Comparison of ENCODE assay signal across 23 mouse cellular contexts in the genomic region with DNA sequence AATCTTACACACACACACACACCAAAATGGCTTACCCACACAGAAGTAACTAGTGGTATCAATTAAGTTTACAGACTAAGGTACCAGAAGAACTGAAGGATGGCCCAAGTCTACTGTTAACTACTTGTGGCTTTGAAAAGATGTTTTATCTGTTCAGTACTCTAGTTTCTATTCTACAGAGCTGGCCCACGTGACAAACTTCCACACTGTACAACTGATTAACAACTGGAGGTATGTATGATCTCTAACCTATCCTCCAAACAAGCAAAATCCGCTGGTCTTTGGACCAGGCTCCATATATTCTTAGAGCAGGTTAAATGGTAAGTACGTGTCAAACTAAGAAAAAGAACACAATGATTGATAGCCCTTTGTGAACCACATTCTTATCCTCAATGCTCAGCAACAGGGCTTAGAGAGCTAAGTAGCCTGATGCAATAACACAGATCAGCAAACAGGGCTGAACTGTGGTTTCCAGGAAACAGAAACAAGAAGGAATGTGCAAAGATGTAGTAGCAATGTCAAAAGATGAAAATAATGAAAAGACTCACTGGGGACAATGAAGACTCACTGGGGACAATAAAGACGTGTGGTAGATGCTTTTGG. TPM values are rescaled to one million over a fixed set of nuclear protein-coding genes. Genes with fewer than 3 reads are reported as not detected.
DNase-seq lines count a peak whose midpoint lies in the region; ATAC-seq and TF ChIP-seq lines count a peak whose summit lies in the region.
"Had no signal": no experiment of that assay in that cellular context is flagged by ENCODE, and none has a peak within 500 bp of the region (broad histone marks: within the 10 kb centered on the region; RNA-seq: fewer than 3 reads in every experiment).

No protein-coding gene starts in this region.

- WGBS in hindbrain, embryonic 11.5 days = 26% methylated on average over 4 of the region's 4 CpGs
- 8% methylated on average over 4 of the region's 4 CpGs for WGBS in hindbrain, postnatal 0 days
- WGBS in neural tube, embryonic 11.5 days = 33% methylated on average over 4 of the region's 4 CpGs

- no peak for TF ChIP-seq CTCF in hindbrain, postnatal 0 days (IDR thresholded peaks at IDR 0.05; ENCODE audit: low read depth)

- H3K27ac ChIP-seq in hindbrain, embryonic 11.5 days (ENCODE audit: low read depth, low read length) = no peak overlapping the region
- H3K27ac ChIP-seq in hindbrain, postnatal 0 days = no peak overlapping the region
- no peak overlapping the region for H3K27ac ChIP-seq in neural tube, embryonic 11.5 days (ENCODE audit: low read depth, low read length)
- H3K27ac ChIP-seq: embryonic facial prominence, embryonic 15.5 days; gastrocnemius, adult 2 months; heart, embryonic 13.5 days; left cerebral cortex, adult 2 months; liver, embryonic 12.5 days; lung, embryonic 15.5 days; neural tube, embryonic 12.5 days had no signal

- no peaks in the 10 kb centered on the region for H3K36me3 ChIP-seq in hindbrain, embryonic 11.5 days (ENCODE audit: control insufficient read depth, insufficient read depth, low read length)
- no peaks in the 10 kb centered on the region for H3K36me3 ChIP-seq in hindbrain, postnatal 0 days (ENCODE audit: insufficient read depth, low read length)
- no peaks in the 10 kb centered on the region for H3K36me3 ChIP-seq in neural tube, embryonic 11.5 days (ENCODE audit: control insufficient read depth, insufficient read depth, low read length)
- H3K36me3 ChIP-seq: embryonic facial prominence, embryonic 15.5 days; heart, embryonic 13.5 days; liver, embryonic 12.5 days; lung, embryonic 15.5 days; neural tube, embryonic 12.5 days had no signal

- H3K4me3 ChIP-seq in hindbrain, embryonic 11.5 days (ENCODE audit: low read depth, low read length) = no peak overlapping the region
- H3K4me3 ChIP-seq in hindbrain, postnatal 0 days (ENCODE audit: low read length) = no peak overlapping the region
- no peak overlapping the region for H3K4me3 ChIP-seq in neural tube, embryonic 11.5 days (ENCODE audit: low read depth, low read length)
- H3K4me3 ChIP-seq: embryonic facial prominence, embryonic 15.5 days; gastrocnemius, adult 2 months; heart, embryonic 13.5 days; left cerebral cortex, adult 2 months; liver, embryonic 12.5 days; lung, embryonic 15.5 days; megakaryocyte, embryonic 14.5 days; neural tube, embryonic 12.5 days had no signal

- no peak overlapping the region for H3K9ac ChIP-seq in hindbrain, embryonic 11.5 days (ENCODE audit: low read depth, low read length)
- no peak overlapping the region for H3K9ac ChIP-seq in hindbrain, postnatal 0 days (replicated peaks; ENCODE audit: low read length)
- no peak overlapping the region for H3K9ac ChIP-seq in neural tube, embryonic 11.5 days (ENCODE audit: low read length)
- H3K9ac ChIP-seq: embryonic facial prominence, embryonic 15.5 days; heart, embryonic 13.5 days; liver, embryonic 12.5 days; lung, embryonic 15.5 days; neural tube, embryonic 12.5 days had no signal

- H3K27me3 ChIP-seq in hindbrain, embryonic 11.5 days (ENCODE audit: control insufficient read depth, insufficient read depth, low read length) = no peaks in the 10 kb centered on the region
- H3K27me3 ChIP-seq in hindbrain, postnatal 0 days (ENCODE audit: insufficient read depth, low read length) = no peaks in the 10 kb centered on the region
- H3K27me3 ChIP-seq in neural tube, embryonic 11.5 days (ENCODE audit: control insufficient read depth, insufficient read depth, low read length) = no peaks in the 10 kb centered on the region
- H3K27me3 ChIP-seq: embryonic facial prominence, embryonic 15.5 days; liver, embryonic 12.5 days; lung, embryonic 15.5 days; neural tube, embryonic 12.5 days had no signal

- peak; percentile 84 for ATAC-seq in hindbrain, embryonic 11.5 days (ENCODE audit: low FRiP score)
- ATAC-seq in hindbrain, postnatal 0 days = no peak
- peak; percentile 83 for ATAC-seq in neural tube, embryonic 11.5 days (ENCODE audit: insufficient read depth, low FRiP score, low TSS enrichment)
- ATAC-seq in activated CD4-positive, CD25-positive, alpha-beta regulatory T cell, adult 4 months = no peak
- ATAC-seq: forebrain, embryonic 14.5 days; liver, embryonic 12.5 days had no signal

- no peaks in the 10 kb centered on the region for H3K4me1 ChIP-seq in hindbrain, embryonic 11.5 days (replicated peaks; ENCODE audit: control insufficient read depth, insufficient read depth, low read length)
- H3K4me1 ChIP-seq in hindbrain, postnatal 0 days (ENCODE audit: insufficient read depth, low read length) = no peaks in the 10 kb centered on the region
- H3K4me1 ChIP-seq in neural tube, embryonic 11.5 days (ENCODE audit: control insufficient read depth, insufficient read depth, low read length) = no peaks in the 10 kb centered on the region
- H3K4me1 ChIP-seq: embryonic facial prominence, embryonic 15.5 days; heart, embryonic 13.5 days; liver, embryonic 12.5 days; lung, embryonic 15.5 days; neural tube, embryonic 12.5 days had no signal

- peak; percentile 58 for DNase-seq in hindbrain, embryonic 11.5 days (ENCODE audit: low spot score)
- no peak for DNase-seq in hindbrain, postnatal 0 days (ENCODE audit: low spot score)
- DNase-seq in neural tube, embryonic 11.5 days (ENCODE audit: low spot score) = no peak
- DNase-seq in neural tube, embryonic 10.5 days (ENCODE audit: extremely low spot score, low spot score) = no peak
- DNase-seq in embryo, embryonic 10.5 days (ENCODE audit: low spot score) = peak; percentile 77
- no peak for DNase-seq in spleen, postnatal 10 days (ENCODE audit: low spot score in 2 of 2)
- no peak for DNase-seq in frontal cortex, postnatal 14 days (ENCODE audit: low spot score in 2 of 2)
- DNase-seq: adrenal gland, postnatal 25 days; cerebellum, adult 8-10 months; gastrocnemius, adult 2 months; kidney, adult 11 months; kidney, postnatal 14 days; spleen, adult 18-20 months had no signal

- H3K9me3 ChIP-seq in hindbrain, embryonic 11.5 days (ENCODE audit: control insufficient read depth, low read length) = no peaks in the 10 kb centered on the region
- H3K9me3 ChIP-seq in hindbrain, postnatal 0 days (ENCODE audit: low read length) = no peaks in the 10 kb centered on the region
- H3K9me3 ChIP-seq in neural tube, embryonic 11.5 days (ENCODE audit: control insufficient read depth, low read length) = no peaks in the 10 kb centered on the region
- H3K9me3 ChIP-seq: embryonic facial prominence, embryonic 15.5 days; heart, embryonic 13.5 days; liver, embryonic 12.5 days; lung, embryonic 15.5 days; neural tube, embryonic 12.5 days had no signal

- H3K4me2 ChIP-seq in hindbrain, embryonic 11.5 days (replicated peaks; ENCODE audit: low read depth, low read length) = no peak overlapping the region
- no peak overlapping the region for H3K4me2 ChIP-seq in hindbrain, postnatal 0 days (ENCODE audit: low read depth, low read length)
- H3K4me2 ChIP-seq in neural tube, embryonic 11.5 days (ENCODE audit: low read depth) = no peak overlapping the region
- H3K4me2 ChIP-seq: embryonic facial prominence, embryonic 15.5 days; heart, embryonic 13.5 days; liver, embryonic 12.5 days; lung, embryonic 15.5 days; neural tube, embryonic 12.5 days had no signal

RNA-seq across cellular contexts. Expression of a gene that starts 38.7 kb away (rescaled TPM):
- 3.5 and 4.6 TPM in 2 replicates for polyA plus RNA-seq in hindbrain, embryonic 11.5 days (2014; fragmentation: Nextera tagmentation; extraction: Ambion mirVana)
- 0.58 and 1.5 TPM in 2 replicates for total RNA-seq in hindbrain, postnatal 0 days (2014; rRNA removed)
- polyA plus RNA-seq in hindbrain, postnatal 0 days (2015; fragmentation: Nextera tagmentation; extraction: Ambion mirVana) = 3.7 and 3.9 TPM in 2 replicates
- polyA plus RNA-seq in neural tube, embryonic 11.5 days (2014; fragmentation: Nextera tagmentation; extraction: Ambion mirVana) = 2.6 and 3.3 TPM in 2 replicates
- polyA plus RNA-seq in activated CD4-positive, CD25-positive, alpha-beta regulatory T cell, adult 4 months (2017; shearing (Covaris generic)) = not detected
- total RNA-seq: gastrocnemius, adult 2 months; granulocyte monocyte progenitor cell, adult 5-6 weeks had no signal
- polyA plus RNA-seq: heart, embryonic 13.5 days had no signal

Comparison
In these comparisons a context has a peak if more than half of its experiments do, and no peak if none do; other contexts are left out.
1. ATAC-seq: peak in hindbrain, embryonic 11.5 days (single experiment) and neural tube, embryonic 11.5 days (single experiment); none in hindbrain, postnatal 0 days (single experiment) and activated CD4-positive, CD25-positive, alpha-beta regulatory T cell, adult 4 months (single experiment).
2. DNase-seq: peak in hindbrain, embryonic 11.5 days (single experiment) and embryo, embryonic 10.5 days (single experiment); none in hindbrain, postnatal 0 days (single experiment), neural tube, embryonic 11.5 days (single experiment), neural tube, embryonic 10.5 days (single experiment), spleen, postnatal 10 days (0 of 2) and frontal cortex, postnatal 14 days (0 of 2).